Mouse (Mus musculus): ENCODE results near the gene Fndc9. TPM values are rescaled to one million over a fixed set of nuclear protein-coding genes. Genes with fewer than 3 reads are reported as not detected.

The Fndc9 gene
- total RNA-seq, 2 experiments from 2014 or later: 0.72 to 1.0 TPM

GRCm38 (mm10) chr11:46244731-46245604 lies 9.6 kb downstream of the Fndc9 start:
- peak; percentile 46 to 54 for DNase-seq (ENCODE audit: low spot score in 2 of 2)

GRCm38 (mm10) chr11:46245926-46246325 lies 10.6 kb downstream of the Fndc9 start:
- TF ChIP-seq CTCF (conservative IDR thresholded peaks at IDR 0.05): no peak
- DNase-seq (ENCODE audit: low spot score in 2 of 2): peak in 1 of 2 experiments; percentile 42
- Histone ChIP-seq H3K4me3 (no peak overlapping the region), H3K27ac (peak overlapping the region; percentile 69)

More at GRCm38 (mm10) chr11:46244731-46245604, 9.6 kb downstream of the Fndc9 start:
- no peak for TF ChIP-seq CTCF (conservative IDR thresholded peaks at IDR 0.05)
- peak overlapping the region; percentile 69 for H3K27ac ChIP-seq
- H3K4me3 ChIP-seq: no peak overlapping the region

- TF ChIP-seq CTCF (conservative IDR thresholded peaks at IDR 0.05): no peak
- DNase-seq (ENCODE audit: low spot score in 2 of 2): no peak
- Histone ChIP-seq H3K27ac (peak overlapping the region; percentile 69; the same call in 1 of the 2 replicates), H3K4me3 (no peak overlapping the region)
Measured at GRCm38 (mm10) chr11:46246393-46246792, 11.1 kb downstream of the Fndc9 start.

GRCm38 (mm10) chr11:46248352-46248751 lies 13.0 kb downstream of the Fndc9 start:
- TF ChIP-seq CTCF (conservative IDR thresholded peaks at IDR 0.05): no peak
- no peak for DNase-seq (ENCODE audit: low spot score in 2 of 2)
- Histone ChIP-seq H3K4me3 (no peak overlapping the region), H3K27ac (no peak overlapping the region)

- peak; percentile 67 to 76 for DNase-seq (ENCODE audit: low spot score in 2 of 2)
- H3K4me3 ChIP-seq: no peak overlapping the region
- peak; percentile 99 for TF ChIP-seq CTCF (conservative IDR thresholded peaks at IDR 0.05)
- H3K27ac ChIP-seq: no peak overlapping the region
Measured at GRCm38 (mm10) chr11:46251994-46252393, 16.7 kb downstream of the Fndc9 start.

GRCm38 (mm10) chr11:46255291-46255690 lies 20.0 kb downstream of the Fndc9 start:
- no peak for DNase-seq (ENCODE audit: low spot score in 2 of 2)
- no peak overlapping the region for H3K27ac ChIP-seq
- H3K4me3 ChIP-seq: no peak overlapping the region
- TF ChIP-seq CTCF (conservative IDR thresholded peaks at IDR 0.05): no peak

GRCm38 (mm10) chr11:46258207-46258606 lies 22.9 kb downstream of the Fndc9 start:
- H3K27ac ChIP-seq: no peak overlapping the region
- DNase-seq (ENCODE audit: low spot score in 2 of 2): no peak
- H3K4me3 ChIP-seq: no peak overlapping the region
- TF ChIP-seq CTCF (conservative IDR thresholded peaks at IDR 0.05): peak; percentile 73

GRCm38 (mm10) chr11:46258749-46259148 lies 23.4 kb downstream of the Fndc9 start:
- no peak for DNase-seq (ENCODE audit: low spot score in 2 of 2)
- no peak overlapping the region for H3K27ac ChIP-seq
- no peak overlapping the region for H3K4me3 ChIP-seq
- no peak for TF ChIP-seq CTCF (conservative IDR thresholded peaks at IDR 0.05)

- TF ChIP-seq CTCF (conservative IDR thresholded peaks at IDR 0.05): no peak
- Histone ChIP-seq H3K27ac (no peak overlapping the region), H3K4me3 (no peak overlapping the region)
- no peak for DNase-seq (ENCODE audit: low spot score in 2 of 2)
Measured at GRCm38 (mm10) chr11:46262854-46263253, 27.5 kb downstream of the Fndc9 start.

- no peak for DNase-seq (ENCODE audit: low spot score in 2 of 2)
- no peak overlapping the region for H3K4me3 ChIP-seq
- TF ChIP-seq CTCF (conservative IDR thresholded peaks at IDR 0.05): no peak
- H3K27ac ChIP-seq: no peak overlapping the region; the same call in 1 of the 2 replicates
Measured at GRCm38 (mm10) chr11:46263291-46263690, 28.0 kb downstream of the Fndc9 start.

GRCm38 (mm10) chr11:46264584-46264983 lies 29.3 kb downstream of the Fndc9 start:
- Histone ChIP-seq H3K4me3 (no peak overlapping the region), H3K27ac (no peak overlapping the region)
- DNase-seq (ENCODE audit: low spot score in 2 of 2): no peak
- TF ChIP-seq CTCF (conservative IDR thresholded peaks at IDR 0.05): no peak

GRCm38 (mm10) chr11:46265031-46265786 lies 29.9 kb downstream of the Fndc9 start:
- H3K4me3 ChIP-seq: no peak overlapping the region
- DNase-seq (ENCODE audit: low spot score in 2 of 2): no peak
- no peak for TF ChIP-seq CTCF (conservative IDR thresholded peaks at IDR 0.05)
- no peak overlapping the region for H3K27ac ChIP-seq

GRCm38 (mm10) chr11:46268991-46269390 lies 33.7 kb downstream of the Fndc9 start:
- Histone ChIP-seq H3K27ac (peak overlapping the region; percentile 49; the same call in 1 of the 2 replicates), H3K4me3 (no peak overlapping the region)
- DNase-seq (ENCODE audit: low spot score in 2 of 2): peak; percentile 46 to 69
- peak; percentile 93 for TF ChIP-seq CTCF (conservative IDR thresholded peaks at IDR 0.05)

Data from layer of hippocampus, adult 2 months (tissue).